Mouse (Mus musculus) forebrain, embryonic 16.5 days (tissue): Measurements from ENCODE around the gene Hmgxb4. TPM values are rescaled to one million over a fixed set of nuclear protein-coding genes. Genes with fewer than 3 reads are reported as not detected.

ENCODE experiments used
- ATAC-seq: fragments of 200-750 bp; cut with Nextera tagmentation; 2 replicates; pipeline ENCODE4 v1.8.0; 2017; ENCODE audit warnings: mild to moderate bottlenecking, moderate library complexity
- H3K27ac ChIP-seq: fragments of 300-500 bp; sonication (generic); 2 replicates; pipeline ENCODE4 v1.5.1; 2014; ENCODE audit warnings: low read length, control low read depth
- H3K27me3 ChIP-seq: fragments of 300-500 bp; sonication (generic); replicated peaks from 2 replicates; pipeline ENCODE4 v1.6.1; 2014; ENCODE audit warnings: low read length; ENCODE audit not compliant: control insufficient read depth, insufficient read depth
- H3K36me3 ChIP-seq: fragments of 300-500 bp; sonication (generic); 2 replicates; pipeline ENCODE4 v1.6.1; 2014; ENCODE audit not compliant: control insufficient read depth, insufficient read depth
- H3K4me1 ChIP-seq: fragments of 300-500 bp; sonication (generic); replicated peaks from 2 replicates; pipeline ENCODE4 v1.6.1; 2014; ENCODE audit warnings: low read length; ENCODE audit not compliant: control insufficient read depth, insufficient read depth
- H3K4me2 ChIP-seq: fragments of 300-500 bp; sonication (generic); 2 replicates; pipeline ENCODE4 v1.6.1; 2014; ENCODE audit warnings: mild to moderate bottlenecking, low read length, control low read depth
- H3K4me3 ChIP-seq: fragments of 300-500 bp; sonication (generic); replicated peaks from 2 replicates; pipeline ENCODE4 v1.5.1; 2014; ENCODE audit warnings: mild to moderate bottlenecking, low read length, control low read depth
- H3K9ac ChIP-seq: fragments of 300-500 bp; sonication (generic); replicated peaks from 2 replicates; pipeline ENCODE4 v1.6.1; 2014; ENCODE audit warnings: low read depth, low read length, control low read depth
- H3K9me3 ChIP-seq: fragments of 300-500 bp; sonication (generic); 2 replicates; pipeline ENCODE4 v1.6.1; 2016; ENCODE audit warnings: low read length; ENCODE audit not compliant: control insufficient read depth
- WGBS: fragments of 180-500 bp; shearing (Covaris S2); extraction: QIAGEN DNeasy Blood & Tissue Kit; methylation state at CpG from one replicate; pipeline ENCODE4 v1.1.7; 2014; 5-methylcytosine and 5-hydroxymethylcytosine counted together
- polyA plus RNA-seq: library from polyadenylated mRNA; unstranded; fragments of >200 nt; fragmentation: Nextera tagmentation; extraction: Ambion mirVana; gene quantifications from 2 replicates; pipeline ENCODE4 v1.2.1, GENCODE M21; 2015

Hmgxb4 gene
- polyA plus RNA-seq, 1 experiment from 2014 or later, result 48.3 TPM

DNA sequence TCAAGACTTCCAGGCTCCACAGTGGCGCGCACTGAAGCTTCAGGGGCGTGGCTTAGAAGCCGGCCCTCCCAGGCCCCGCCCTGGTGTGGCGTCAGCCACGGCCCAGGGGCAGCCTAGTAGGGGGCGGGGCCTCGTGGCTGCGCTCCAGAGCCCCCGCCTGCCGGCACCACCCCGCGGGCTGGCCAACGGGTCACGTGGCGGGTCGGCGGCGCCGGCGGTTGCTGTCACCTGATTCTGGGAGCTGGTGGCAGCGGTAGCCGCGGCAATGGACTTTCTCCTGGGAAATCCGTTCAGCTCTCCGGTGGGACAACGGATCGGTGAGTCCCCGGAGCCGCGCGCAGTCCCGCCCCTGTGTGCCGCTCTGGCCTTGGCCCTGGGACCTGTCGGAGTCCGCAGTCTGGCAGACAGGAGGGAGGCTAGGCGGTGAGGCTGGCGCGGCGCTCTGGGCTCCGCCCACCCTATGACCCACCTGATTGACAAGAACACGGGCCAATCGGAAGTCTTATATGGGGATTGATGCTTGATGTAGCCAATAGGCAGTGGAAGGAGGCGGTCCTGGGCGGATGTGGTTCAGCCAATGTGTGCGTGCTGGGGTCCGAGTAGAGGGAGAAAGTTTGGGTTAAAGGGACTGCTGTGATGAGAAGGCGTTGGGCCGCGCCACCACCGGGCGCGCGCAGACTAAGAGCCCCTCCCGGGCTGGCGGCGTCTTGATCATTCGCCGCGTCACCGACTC lies 40.5 kb downstream of the Hmgxb4 start, which contains the start of gene Tom1:
Gene Tom1 (plus strand): TSS at position 195 of the 733 bp plus-strand sequence.
- WGBS, result under 1% methylated on average over 61 of the region's 62 CpGs
- Histone ChIP-seq H3K36me3 (peaks cover 9% of the 10 kb centered on the region; the same call in 1 of the 2 replicates), H3K27ac (peak within 1 kb of the TSS; percentile 71), H3K9ac (peak within 1 kb of the TSS; percentile 74), H3K4me3 (peak within 1 kb of the TSS; percentile 72), H3K4me2 (peak within 1 kb of the TSS; percentile 65), H3K9me3 (no peaks in the 10 kb centered on the region), H3K27me3 (no peaks in the 10 kb centered on the region), H3K4me1 (peaks cover 7% of the 10 kb centered on the region)
- peak; percentile 99 for ATAC-seq

DNA sequence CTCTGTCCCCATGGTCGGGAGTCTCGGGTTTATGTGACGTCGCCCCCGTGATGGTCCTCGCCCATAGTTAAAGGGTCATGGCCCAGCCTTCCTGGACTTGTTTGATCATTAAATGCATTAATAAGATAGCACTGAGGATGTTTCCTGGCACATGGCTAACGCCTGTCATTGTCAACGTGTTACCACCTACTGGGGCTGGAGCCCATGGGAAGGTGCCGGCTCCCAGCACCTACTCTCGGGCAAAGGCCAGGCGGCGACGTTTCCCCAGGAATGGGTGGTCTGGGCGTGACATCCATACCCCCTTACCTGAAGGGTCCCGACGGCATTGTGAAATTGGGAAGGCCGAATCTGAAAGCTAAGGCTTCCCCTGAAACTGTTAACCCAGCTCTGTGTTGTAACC lies 41.1 kb downstream of the Hmgxb4 start:
- H3K4me2 ChIP-seq, result peak overlapping the region; percentile 65
- H3K4me1 ChIP-seq, result peaks cover 7% of the 10 kb centered on the region
- no peaks in the 10 kb centered on the region for H3K27me3 ChIP-seq
- H3K4me3 ChIP-seq, result peak overlapping the region; percentile 72
- WGBS, result 2% methylated on average over 17 of the region's 17 CpGs
- H3K9ac ChIP-seq, result peak overlapping the region; percentile 36
- H3K9me3 ChIP-seq, result no peaks in the 10 kb centered on the region
- H3K27ac ChIP-seq, result no peak overlapping the region
- ATAC-seq, result no peak; the same call in 1 of the 2 replicates
- peaks cover 5% of the 10 kb centered on the region; the same call in 1 of the 2 replicates for H3K36me3 ChIP-seq

GRCm38 (mm10) chr8:75035640-75036039 lies 42.5 kb downstream of the Hmgxb4 start:
- no peaks in the 10 kb centered on the region for H3K9me3 ChIP-seq
- no peak overlapping the region for H3K9ac ChIP-seq
- H3K4me1 ChIP-seq, result peaks cover 7% of the 10 kb centered on the region
- H3K36me3 ChIP-seq, result no peaks in the 10 kb centered on the region
- no peaks in the 10 kb centered on the region for H3K27me3 ChIP-seq
- H3K4me3 ChIP-seq, result no peak overlapping the region
- no peak overlapping the region for H3K4me2 ChIP-seq
- no peak for ATAC-seq
- no peak overlapping the region for H3K27ac ChIP-seq

DNA sequence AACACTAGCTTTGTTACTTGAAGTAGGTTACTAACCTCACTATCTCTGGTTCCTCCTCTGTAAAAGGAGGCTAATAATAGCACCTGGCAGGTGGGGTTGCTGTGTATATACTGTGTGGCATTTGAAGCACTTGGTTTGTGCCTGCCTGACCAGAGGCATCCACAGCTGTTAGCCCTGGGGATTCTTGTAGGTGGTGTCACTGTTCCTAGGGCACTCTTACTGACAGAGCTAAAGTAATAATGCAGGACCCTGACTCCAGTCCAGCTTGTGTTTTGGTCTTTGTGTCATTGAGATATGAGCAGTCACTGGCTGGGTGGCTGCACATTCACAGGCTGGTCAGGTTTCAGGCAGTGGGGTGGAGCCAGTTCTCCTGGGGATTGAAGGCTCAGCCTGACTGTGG lies 45.3 kb downstream of the Hmgxb4 start:
- Histone ChIP-seq H3K27me3 (no peaks in the 10 kb centered on the region), H3K9me3 (no peaks in the 10 kb centered on the region), H3K4me3 (no peak overlapping the region), H3K27ac (no peak overlapping the region), H3K9ac (no peak overlapping the region), H3K36me3 (no peaks in the 10 kb centered on the region), H3K4me1 (peaks cover 4% of the 10 kb centered on the region), H3K4me2 (no peak overlapping the region)
- no peak for ATAC-seq

DNA sequence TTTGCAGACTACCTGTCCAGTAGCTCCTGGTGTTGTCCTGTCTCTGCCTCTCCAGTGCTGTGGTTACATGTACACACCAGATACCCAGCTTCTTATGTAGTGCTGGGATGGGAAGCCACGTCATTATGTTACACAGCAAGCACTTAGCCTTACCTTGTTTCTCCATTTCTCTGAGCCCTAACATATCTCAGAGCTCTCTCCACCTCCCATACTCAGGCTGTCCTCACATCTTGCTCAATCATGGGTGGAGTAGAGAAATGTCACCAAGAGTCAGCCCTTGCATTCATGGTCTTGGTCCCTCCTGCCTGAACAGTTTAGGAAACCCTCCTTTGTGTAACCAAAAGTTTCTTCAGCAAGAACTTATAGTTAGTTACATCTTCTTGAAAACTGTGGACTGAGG lies 46.6 kb downstream of the Hmgxb4 start:
- no peak overlapping the region for H3K4me2 ChIP-seq
- no peak overlapping the region for H3K9ac ChIP-seq
- H3K27ac ChIP-seq, result no peak overlapping the region
- no peaks in the 10 kb centered on the region; the same call in 1 of the 2 replicates for H3K4me1 ChIP-seq
- no peaks in the 10 kb centered on the region for H3K9me3 ChIP-seq
- WGBS, result 89% methylated on average over 1 of the region's 1 CpGs
- H3K27me3 ChIP-seq, result no peaks in the 10 kb centered on the region
- no peaks in the 10 kb centered on the region for H3K36me3 ChIP-seq
- ATAC-seq, result no peak
- H3K4me3 ChIP-seq, result no peak overlapping the region

DNA sequence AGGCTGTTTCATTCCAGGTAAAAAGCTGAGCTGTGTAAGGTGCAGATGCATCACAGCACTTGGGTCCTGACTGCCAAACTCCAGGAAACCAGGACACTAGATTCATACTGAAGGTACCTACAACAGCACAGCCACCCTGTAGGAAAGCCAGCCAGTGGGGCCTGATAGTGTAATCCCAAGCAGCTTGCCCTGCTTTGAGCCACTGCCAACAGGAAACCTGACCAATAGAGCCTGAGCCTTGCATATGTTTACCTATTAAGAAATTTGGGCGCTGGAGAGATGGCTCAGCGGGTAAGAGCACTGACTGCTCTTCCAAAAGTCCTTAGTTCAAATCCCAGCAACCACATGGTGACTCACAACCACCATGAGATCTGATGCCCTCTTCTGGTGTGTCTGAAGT lies 49.0 kb downstream of the Hmgxb4 start:
- Histone ChIP-seq H3K27ac (no peak overlapping the region), H3K4me3 (no peak overlapping the region), H3K9ac (no peak overlapping the region), H3K4me1 (no peaks in the 10 kb centered on the region), H3K36me3 (no peaks in the 10 kb centered on the region), H3K9me3 (no peaks in the 10 kb centered on the region), H3K27me3 (no peaks in the 10 kb centered on the region), H3K4me2 (no peak overlapping the region)
- no peak for ATAC-seq
- WGBS, result 92% methylated on average over 2 of the region's 2 CpGs

- H3K27ac ChIP-seq, result no peak overlapping the region
- WGBS, result 100% methylated on average over 1 of the region's 1 CpGs
- H3K4me2 ChIP-seq, result no peak overlapping the region
- no peaks in the 10 kb centered on the region for H3K36me3 ChIP-seq
- H3K4me3 ChIP-seq, result no peak overlapping the region
- H3K4me1 ChIP-seq, result no peaks in the 10 kb centered on the region
- H3K9ac ChIP-seq, result no peak overlapping the region
- H3K27me3 ChIP-seq, result no peaks in the 10 kb centered on the region
- ATAC-seq, result no peak
- H3K9me3 ChIP-seq, result no peaks in the 10 kb centered on the region
Measured at GRCm38 (mm10) chr8:75042974-75043373, 49.8 kb downstream of the Hmgxb4 start.

DNA sequence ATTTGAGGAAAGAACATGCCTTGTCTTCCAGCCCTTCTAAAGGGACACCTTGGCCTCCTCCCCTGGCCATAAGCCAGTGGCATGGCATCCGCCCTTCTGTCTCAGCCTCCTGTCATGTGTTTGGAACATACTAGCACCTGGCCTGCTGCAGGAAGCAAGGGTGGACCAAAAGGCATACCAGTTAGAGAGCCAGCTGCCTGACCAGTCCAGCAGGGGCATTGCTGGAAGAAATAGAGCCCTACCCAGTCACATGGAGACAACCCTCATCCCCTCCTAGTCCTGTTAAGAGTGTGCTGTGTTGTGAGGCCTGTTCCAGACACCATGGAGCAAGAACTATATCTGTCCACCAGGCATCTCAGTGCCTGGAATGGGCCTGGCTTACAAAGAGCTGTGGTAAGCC lies 53.1 kb downstream of the Hmgxb4 start:
- no peak for ATAC-seq
- H3K27ac ChIP-seq, result no peak overlapping the region
- 81% methylated on average over 1 of the region's 1 CpGs for WGBS
- no peak overlapping the region for H3K4me2 ChIP-seq
- H3K4me3 ChIP-seq, result no peak overlapping the region
- H3K9ac ChIP-seq, result no peak overlapping the region
- H3K9me3 ChIP-seq, result no peaks in the 10 kb centered on the region
- no peaks in the 10 kb centered on the region for H3K27me3 ChIP-seq
- no peaks in the 10 kb centered on the region for H3K36me3 ChIP-seq
- H3K4me1 ChIP-seq, result no peaks in the 10 kb centered on the region

DNA sequence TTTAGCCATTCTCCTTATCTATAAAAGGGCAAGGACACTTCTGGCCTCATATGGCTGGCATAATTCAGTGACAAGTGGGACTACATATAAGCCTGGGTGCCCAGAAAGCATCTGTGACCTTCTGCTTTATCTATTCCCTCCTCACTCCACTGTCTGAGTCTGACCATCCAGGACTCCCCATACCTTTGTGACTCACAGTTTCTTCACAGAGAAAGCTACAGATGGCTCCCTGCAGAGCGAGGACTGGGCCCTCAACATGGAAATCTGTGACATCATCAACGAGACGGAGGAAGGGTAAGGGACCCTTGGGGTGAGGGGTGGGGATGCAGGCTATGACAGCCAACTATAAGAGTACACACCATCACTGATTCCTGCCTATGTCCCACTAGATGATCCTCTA lies 54.6 kb downstream of the Hmgxb4 start:
- no peak for ATAC-seq
- 91% methylated on average over 3 of the region's 3 CpGs for whole genome bisulfite sequencing

GRCm38 (mm10) chr8:75053342-75053741 lies 60.2 kb downstream of the Hmgxb4 start:
- Histone ChIP-seq H3K9me3 (no peaks in the 10 kb centered on the region), H3K27ac (no peak overlapping the region), H3K27me3 (no peaks in the 10 kb centered on the region), H3K4me1 (no peaks in the 10 kb centered on the region), H3K4me3 (no peak overlapping the region), H3K36me3 (no peaks in the 10 kb centered on the region), H3K9ac (no peak overlapping the region), H3K4me2 (no peak overlapping the region)
- 84% methylated on average over 4 of the region's 4 CpGs for WGBS
- ATAC-seq, result no peak

More for the DNA sequence above, 54.6 kb downstream of the Hmgxb4 start:
- no peak overlapping the region for H3K9ac ChIP-seq
- H3K9me3 ChIP-seq, result no peaks in the 10 kb centered on the region
- H3K4me2 ChIP-seq, result no peak overlapping the region
- no peak overlapping the region for H3K27ac ChIP-seq
- H3K4me1 ChIP-seq, result no peaks in the 10 kb centered on the region
- H3K27me3 ChIP-seq, result no peaks in the 10 kb centered on the region
- no peaks in the 10 kb centered on the region for H3K36me3 ChIP-seq
- no peak overlapping the region for H3K4me3 ChIP-seq
